Mouse (Mus musculus): ENCODE results near the gene Ssbp4.

Ssbp4 gene

GRCm38 (mm10) chr8:70585258-70585652, 23.4 kb downstream of the Ssbp4 start:
- DNase-seq, result peak; percentile 77

- DNase-seq, result no peak
Observed at GRCm38 (mm10) chr8:70584606-70585257, 23.9 kb downstream of the Ssbp4 start.

- peak; percentile 87 for DNase-seq
Observed at GRCm38 (mm10) chr8:70583476-70584387, 24.9 kb downstream of the Ssbp4 start.

GRCm38 (mm10) chr8:70577207-70577606, 31.5 kb downstream of the Ssbp4 start:
- DNase-seq, result no peak

GRCm38 (mm10) chr8:70574915-70575314, 33.8 kb downstream of the Ssbp4 start:
- peak; percentile 83 for DNase-seq

- DNase-seq, result no peak
Observed at GRCm38 (mm10) chr8:70574302-70574701, 34.4 kb downstream of the Ssbp4 start.

- peak; percentile 74 for DNase-seq
Observed at GRCm38 (mm10) chr8:70570990-70571389, 37.7 kb downstream of the Ssbp4 start.

GRCm38 (mm10) chr8:70570360-70570759, 38.3 kb downstream of the Ssbp4 start:
- DNase-seq, result no peak

GRCm38 (mm10) chr8:70565561-70565960, 43.1 kb downstream of the Ssbp4 start:
- DNase-seq, result no peak

- DNase-seq, result no peak
Observed at GRCm38 (mm10) chr8:70564696-70565235, 43.9 kb downstream of the Ssbp4 start.

GRCm38 (mm10) chr8:70563763-70564387, 44.8 kb downstream of the Ssbp4 start:
- no peak for DNase-seq

- no peak for DNase-seq
Observed at GRCm38 (mm10) chr8:70562802-70563201, 45.9 kb downstream of the Ssbp4 start.

GRCm38 (mm10) chr8:70561809-70562535, 46.7 kb downstream of the Ssbp4 start:
- no peak for DNase-seq

GRCm38 (mm10) chr8:70561357-70561756, 47.3 kb downstream of the Ssbp4 start:
- no peak for DNase-seq

GRCm38 (mm10) chr8:70560564-70560963, 48.1 kb downstream of the Ssbp4 start:
- no peak for DNase-seq

- no peak for DNase-seq
Observed at GRCm38 (mm10) chr8:70560096-70560495, 48.6 kb downstream of the Ssbp4 start.

- no peak for DNase-seq
Observed at GRCm38 (mm10) chr8:70558983-70559382, 49.7 kb downstream of the Ssbp4 start.

GRCm38 (mm10) chr8:70558334-70558733, 50.3 kb downstream of the Ssbp4 start:
- DNase-seq, result no peak

- no peak for DNase-seq
Observed at GRCm38 (mm10) chr8:70555079-70555747, 53.5 kb downstream of the Ssbp4 start.

- DNase-seq, result peak; percentile 88
Observed at GRCm38 (mm10) chr8:70553740-70554139, 54.9 kb downstream of the Ssbp4 start.

- no peak for DNase-seq
Observed at GRCm38 (mm10) chr8:70552836-70553235, 55.8 kb downstream of the Ssbp4 start.

- DNase-seq, result no peak
Observed at GRCm38 (mm10) chr8:70551558-70552161, 57.0 kb downstream of the Ssbp4 start.

All from cerebellum, adult 9-10 months (tissue).